Mouse (Mus musculus): Measurements from ENCODE around the gene Fuom.

DNA sequence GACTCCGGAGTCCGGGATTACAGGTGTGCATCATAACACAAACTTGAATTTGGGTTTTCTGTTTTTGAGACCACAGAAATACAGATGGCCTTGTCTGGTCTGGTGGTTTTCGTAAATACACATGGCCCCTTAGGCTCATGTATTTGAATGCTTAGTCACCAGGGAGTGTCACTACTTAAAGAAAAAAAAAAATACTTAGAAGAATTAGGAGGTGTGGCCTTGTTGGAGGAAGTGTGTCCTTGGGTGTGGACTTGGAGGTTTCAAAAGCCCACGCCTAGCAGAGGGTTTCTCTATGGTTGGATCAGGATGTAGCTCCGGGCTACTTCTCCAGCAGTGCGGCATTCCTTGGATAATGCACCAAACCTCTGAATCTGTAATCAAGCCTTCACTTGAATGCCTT lies 24.5 kb downstream of the Fuom start:
- TF ChIP-seq CTCF (conservative IDR thresholded peaks at IDR 0.05; ENCODE audit: low read length) (no peak), NANOG (IDR thresholded peaks at IDR 0.05; ENCODE audit: borderline replicate concordance, low read length) (no peak)

Data from E14TG2a.4 (cell line).